Mouse (Mus musculus) right cerebral cortex, postnatal 25 days (tissue): ENCODE measurements at regions not wholly inside any gene's neighbourhood (a gene's known extent, or its start where the extent isn't known, plus 50 kb on each side); places are given as distances from the start of the nearest gene placed in this dataset.

ENCODE experiments used
- DNase-seq: peaks from one replicate; pipeline ENCODE4 v3.0.0; 2022

GRCm38 (mm10) chr7:72948026-72948425, 427.3 kb upstream of the Rgma start:
- DNase-seq: no peak

- no peak for DNase-seq
These were observed 426.6 kb upstream of the Rgma start for GRCm38 (mm10) chr7:72948666-72949065.

- DNase-seq: no peak
These were observed 425.4 kb upstream of the Rgma start for GRCm38 (mm10) chr7:72949886-72950285.

GRCm38 (mm10) chr7:72957674-72958073, 417.6 kb upstream of the Rgma start:
- no peak for DNase-seq

- no peak for DNase-seq
These were observed 414.0 kb upstream of the Rgma start for GRCm38 (mm10) chr7:72961321-72961720.

- no peak for DNase-seq
These were observed 412.5 kb upstream of the Rgma start for GRCm38 (mm10) chr7:72962815-72963214.

GRCm38 (mm10) chr7:72963908-72964307, 411.4 kb upstream of the Rgma start:
- no peak for DNase-seq

- no peak for DNase-seq
These were observed 407.1 kb upstream of the Rgma start for GRCm38 (mm10) chr7:72968193-72968592.

- no peak for DNase-seq
These were observed 403.6 kb upstream of the Rgma start for GRCm38 (mm10) chr7:72971506-72972267.

- no peak for DNase-seq
These were observed 402.9 kb upstream of the Rgma start for GRCm38 (mm10) chr7:72972397-72972796.

GRCm38 (mm10) chr7:72973771-72974170, 401.5 kb upstream of the Rgma start:
- DNase-seq: no peak

- no peak for DNase-seq
These were observed 400.9 kb upstream of the Rgma start for GRCm38 (mm10) chr7:72974384-72974783.

GRCm38 (mm10) chr7:72990559-72991429, 384.5 kb upstream of the Rgma start:
- DNase-seq: no peak

- no peak for DNase-seq
These were observed 376.9 kb upstream of the Rgma start for GRCm38 (mm10) chr7:72998374-72998773.

GRCm38 (mm10) chr7:73019151-73019550, 356.2 kb upstream of the Rgma start:
- no peak for DNase-seq

- no peak for DNase-seq
These were observed 355.4 kb upstream of the Rgma start for GRCm38 (mm10) chr7:73019764-73020354.

GRCm38 (mm10) chr7:73021786-73022185, 353.5 kb upstream of the Rgma start:
- DNase-seq: no peak

GRCm38 (mm10) chr7:73025640-73026039, 349.7 kb upstream of the Rgma start:
- DNase-seq: no peak

GRCm38 (mm10) chr7:73028952-73029351, 346.4 kb upstream of the Rgma start:
- DNase-seq: no peak

GRCm38 (mm10) chr7:73031407-73031806, 343.9 kb upstream of the Rgma start:
- DNase-seq: no peak

GRCm38 (mm10) chr7:73032316-73032980, 342.9 kb upstream of the Rgma start:
- DNase-seq: peak; percentile 45

GRCm38 (mm10) chr7:73036801-73037555, 338.3 kb upstream of the Rgma start:
- DNase-seq: peak; percentile 49
